Mouse (Mus musculus) embryonic facial prominence, embryonic 13.5 days (tissue): ENCODE results near the gene Psmb8. TPM values are rescaled to one million over a fixed set of nuclear protein-coding genes. Genes with fewer than 3 reads are reported as not detected.

Source experiments
- ATAC-seq: fragments of 200-750 bp; cut with Nextera tagmentation; 2 replicates; pipeline ENCODE4 v1.8.0; 2017; ENCODE audit warnings: low read depth; ENCODE audit not compliant: insufficient number of reproducible peaks, insufficient read depth, low FRiP score, low TSS enrichment
- H3K27ac ChIP-seq: fragments of 300-500 bp; sonication (generic); 2 replicates; pipeline ENCODE4 v1.5.1; 2015; ENCODE audit warnings: moderate library complexity, mild to moderate bottlenecking, inconsistent platforms
- H3K27me3 ChIP-seq: fragments of 300-500 bp; sonication (generic); 2 replicates; pipeline ENCODE4 v1.6.1; 2015; ENCODE audit warnings: mild to moderate bottlenecking, inconsistent platforms
- H3K36me3 ChIP-seq: fragments of 300-500 bp; sonication (generic); 2 replicates; pipeline ENCODE4 v1.6.1; 2015; ENCODE audit warnings: mild to moderate bottlenecking, inconsistent platforms
- H3K4me1 ChIP-seq: fragments of 300-500 bp; sonication (generic); 2 replicates; pipeline ENCODE4 v1.6.1; 2015; ENCODE audit warnings: inconsistent platforms
- H3K4me2 ChIP-seq: fragments of 300-500 bp; sonication (generic); 2 replicates; pipeline ENCODE4 v1.6.1; 2015; ENCODE audit warnings: moderate library complexity, mild to moderate bottlenecking, inconsistent platforms
- H3K4me3 ChIP-seq: fragments of 300-500 bp; sonication (generic); 2 replicates; pipeline ENCODE4 v1.5.1; 2015; ENCODE audit warnings: mild to moderate bottlenecking, inconsistent platforms
- H3K9ac ChIP-seq: fragments of 300-500 bp; sonication (generic); 2 replicates; pipeline ENCODE4 v1.6.1; 2015; ENCODE audit warnings: mild to moderate bottlenecking, inconsistent platforms
- H3K9me3 ChIP-seq: fragments of 300-500 bp; sonication (generic); 2 replicates; pipeline ENCODE4 v1.6.1; 2016; ENCODE audit warnings: inconsistent platforms
- WGBS: fragments of 180-500 bp; shearing (Covaris S2); methylation state at CpG from one replicate; pipeline ENCODE4 v1.1.7; 2015; ENCODE audit warnings: mixed read lengths; 5-methylcytosine and 5-hydroxymethylcytosine counted together
- polyA plus RNA-seq: library from polyadenylated mRNA; unstranded; fragments of >200 nt; fragmentation: Nextera tagmentation; extraction: Ambion mirVana; gene quantifications from 2 replicates; pipeline ENCODE4 v1.2.1, GENCODE M21; 2015

Gene Psmb8
- polyA plus RNA-seq, 1 experiment from 2014 or later = 4.3 TPM

DNA sequence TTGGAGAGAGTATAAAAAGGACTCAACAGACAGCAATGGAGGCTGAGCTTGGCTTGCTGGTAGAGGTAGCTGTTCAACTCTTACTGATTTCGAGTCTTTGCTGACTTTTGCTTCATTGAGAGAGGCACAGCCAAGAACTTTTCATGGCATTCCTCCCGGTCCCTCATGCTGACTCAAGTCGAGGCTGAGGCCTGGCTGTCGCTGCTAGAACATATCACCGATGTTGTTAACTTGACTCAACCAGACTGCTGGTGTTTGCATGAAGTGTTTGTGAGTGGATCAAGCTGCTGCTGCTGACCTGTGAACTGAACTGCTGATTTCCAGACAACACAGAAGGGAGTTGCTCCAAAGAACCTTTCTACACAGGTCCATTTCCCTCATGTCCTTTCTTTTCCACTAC, 39.2 kb downstream of the Psmb8 start:
- WGBS = 85% methylated on average over 5 of the region's 5 CpGs
- ATAC-seq = no peak
- Histone ChIP-seq H3K9ac (no peak overlapping the region), H3K4me1 (no peaks in the 10 kb centered on the region), H3K27ac (no peak overlapping the region), H3K9me3 (peaks cover 3% of the 10 kb centered on the region; the same call in 1 of the 2 replicates), H3K4me2 (no peak overlapping the region), H3K27me3 (no peaks in the 10 kb centered on the region), H3K4me3 (no peak overlapping the region), H3K36me3 (no peaks in the 10 kb centered on the region)

DNA sequence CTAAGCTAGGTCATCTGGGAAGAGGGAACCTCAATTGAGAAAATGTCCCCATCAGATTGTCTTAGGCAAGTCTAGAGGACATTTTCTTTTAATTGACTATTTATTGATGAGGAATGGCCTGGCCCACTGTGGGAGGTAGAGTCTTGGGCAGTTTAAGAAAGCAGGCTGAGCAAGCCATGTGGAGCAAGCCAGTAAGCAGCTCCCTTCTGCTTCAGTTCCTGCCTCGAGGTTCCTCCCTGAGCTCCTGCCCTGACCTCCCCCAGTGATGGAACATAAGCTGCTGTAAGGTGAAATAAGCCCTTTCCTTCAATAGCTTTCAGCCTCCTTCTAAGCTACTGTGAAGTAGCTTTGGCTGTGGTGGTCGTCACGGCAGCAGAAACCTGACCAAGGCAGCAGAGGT, 40.2 kb downstream of the Psmb8 start:
- 80% methylated on average over 3 of the region's 3 CpGs for WGBS
- no peak overlapping the region for H3K27ac ChIP-seq
- no peaks in the 10 kb centered on the region for H3K27me3 ChIP-seq
- ATAC-seq = no peak
- no peaks in the 10 kb centered on the region for H3K4me1 ChIP-seq
- no peak overlapping the region for H3K4me3 ChIP-seq
- H3K36me3 ChIP-seq = no peaks in the 10 kb centered on the region
- H3K9ac ChIP-seq = no peak overlapping the region
- H3K9me3 ChIP-seq = peaks cover 6% of the 10 kb centered on the region; the same call in 1 of the 2 replicates
- H3K4me2 ChIP-seq = no peak overlapping the region

DNA sequence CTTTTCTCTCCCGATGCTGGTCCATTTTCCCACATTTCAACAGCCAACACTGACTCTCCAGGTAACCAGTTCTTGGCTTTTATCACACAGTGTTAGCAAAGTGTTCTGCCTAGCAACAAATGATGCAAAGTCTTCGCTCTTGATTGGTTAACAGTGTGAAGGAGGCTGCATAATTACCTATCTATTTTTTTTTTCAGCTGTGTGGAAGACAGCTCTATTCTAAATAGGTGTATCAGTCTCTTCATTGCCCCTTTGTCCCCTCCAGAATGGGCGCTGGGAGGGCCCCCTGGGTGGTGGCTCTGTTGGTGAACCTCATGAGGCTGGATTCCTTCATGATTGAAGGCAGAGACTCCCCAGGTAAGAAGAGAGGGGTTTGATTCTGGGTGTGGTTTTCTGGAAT, 41.2 kb downstream of the Psmb8 start, which contains the start of gene H2-Ob:
Gene H2-Ob, plus strand, starts transcription at position 198 of the 400 bp plus-strand sequence.
- H3K4me2 ChIP-seq = no peak within 1 kb of the TSS
- H3K27me3 ChIP-seq = no peaks in the 10 kb centered on the region
- 64% methylated on average over 3 of the region's 3 CpGs for WGBS
- H3K27ac ChIP-seq = no peak within 1 kb of the TSS
- H3K4me3 ChIP-seq = no peak within 1 kb of the TSS
- no peak for ATAC-seq
- no peaks in the 10 kb centered on the region for H3K36me3 ChIP-seq
- H3K9me3 ChIP-seq = peaks cover 6% of the 10 kb centered on the region; the same call in 1 of the 2 replicates
- H3K4me1 ChIP-seq = no peaks in the 10 kb centered on the region
- H3K9ac ChIP-seq = no peak within 1 kb of the TSS

DNA sequence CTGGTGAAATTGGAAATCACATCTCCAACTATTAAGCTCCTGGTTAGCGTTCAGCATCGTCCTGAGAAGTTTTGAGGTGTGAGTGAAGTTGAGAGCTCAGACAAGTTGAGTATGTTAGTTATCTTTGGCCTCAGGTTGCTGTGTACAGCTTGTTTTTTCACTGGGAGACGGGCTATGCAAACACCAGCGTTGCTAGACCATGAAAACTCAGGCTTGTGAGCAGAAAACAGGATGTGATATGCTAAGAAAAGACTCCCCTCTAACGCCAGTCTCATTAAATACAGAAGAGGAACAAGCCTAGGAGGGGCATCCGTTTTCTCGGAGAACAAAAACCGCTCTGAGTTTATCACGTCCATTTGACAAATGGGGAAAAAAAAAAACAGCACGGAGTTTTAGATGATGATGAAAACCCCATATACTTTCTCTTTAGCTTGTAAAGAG, 42.1 kb downstream of the Psmb8 start:
- peaks cover 6% of the 10 kb centered on the region; the same call in 1 of the 2 replicates for H3K9me3 ChIP-seq
- no peak overlapping the region for H3K9ac ChIP-seq
- WGBS = 71% methylated on average over 10 of the region's 10 CpGs
- ATAC-seq = no peak
- no peaks in the 10 kb centered on the region for H3K27me3 ChIP-seq
- H3K4me3 ChIP-seq = no peak overlapping the region
- H3K4me1 ChIP-seq = no peaks in the 10 kb centered on the region
- no peak overlapping the region for H3K4me2 ChIP-seq
- H3K36me3 ChIP-seq = no peaks in the 10 kb centered on the region
- no peak overlapping the region for H3K27ac ChIP-seq

DNA sequence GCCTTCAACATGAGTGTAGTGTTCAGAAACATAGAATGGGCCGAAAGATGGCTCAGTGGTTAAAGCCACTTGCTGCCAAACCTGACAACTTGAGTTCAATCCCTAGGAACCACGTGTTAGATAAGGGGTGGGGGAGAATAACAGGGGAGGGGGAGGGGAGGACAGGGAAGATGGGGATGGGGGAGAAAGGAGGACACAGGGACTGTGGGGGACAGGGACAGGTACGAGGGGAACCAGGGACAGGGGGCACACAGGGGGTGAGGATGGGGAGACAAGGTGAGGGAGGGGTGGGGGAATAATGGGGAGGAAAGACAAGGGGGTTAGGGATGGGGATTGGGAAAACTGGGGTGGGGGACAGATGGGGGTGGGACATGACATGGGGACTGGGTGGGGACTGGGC, 42.8 kb downstream of the Psmb8 start:
- Histone ChIP-seq H3K4me2 (no peak overlapping the region), H3K36me3 (no peaks in the 10 kb centered on the region), H3K4me1 (no peaks in the 10 kb centered on the region), H3K27me3 (no peaks in the 10 kb centered on the region), H3K9me3 (peaks cover 6% of the 10 kb centered on the region; the same call in 1 of the 2 replicates), H3K27ac (no peak overlapping the region), H3K4me3 (no peak overlapping the region), H3K9ac (no peak overlapping the region)
- no peak for ATAC-seq
- WGBS = 59% methylated on average over 3 of the region's 3 CpGs

DNA sequence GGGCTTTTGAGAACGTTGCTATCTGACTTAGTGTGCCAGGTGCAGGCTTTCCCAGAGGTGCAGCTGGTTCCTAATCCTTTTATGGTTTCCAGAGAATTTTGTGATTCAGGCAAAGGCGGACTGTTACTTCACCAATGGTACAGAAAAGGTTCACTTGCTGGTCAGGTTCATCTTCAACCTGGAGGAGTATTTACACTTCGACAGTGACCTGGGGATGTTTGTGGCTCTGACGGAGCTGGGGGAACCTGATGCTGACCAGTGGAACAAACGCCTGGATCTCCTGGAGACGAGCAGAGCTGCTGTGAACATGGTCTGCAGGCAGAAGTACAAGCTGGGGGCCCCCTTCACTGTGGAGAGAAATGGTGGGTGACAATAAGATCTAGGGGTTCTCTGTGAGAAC, 43.4 kb downstream of the Psmb8 start:
- WGBS = 77% methylated on average over 6 of the region's 6 CpGs
- no peak overlapping the region for H3K27ac ChIP-seq
- no peak overlapping the region for H3K4me2 ChIP-seq
- H3K4me1 ChIP-seq = no peaks in the 10 kb centered on the region
- peaks cover 6% of the 10 kb centered on the region; the same call in 1 of the 2 replicates for H3K9me3 ChIP-seq
- H3K27me3 ChIP-seq = no peaks in the 10 kb centered on the region
- H3K9ac ChIP-seq = no peak overlapping the region
- H3K4me3 ChIP-seq = no peak overlapping the region
- no peak for ATAC-seq
- no peaks in the 10 kb centered on the region for H3K36me3 ChIP-seq

DNA sequence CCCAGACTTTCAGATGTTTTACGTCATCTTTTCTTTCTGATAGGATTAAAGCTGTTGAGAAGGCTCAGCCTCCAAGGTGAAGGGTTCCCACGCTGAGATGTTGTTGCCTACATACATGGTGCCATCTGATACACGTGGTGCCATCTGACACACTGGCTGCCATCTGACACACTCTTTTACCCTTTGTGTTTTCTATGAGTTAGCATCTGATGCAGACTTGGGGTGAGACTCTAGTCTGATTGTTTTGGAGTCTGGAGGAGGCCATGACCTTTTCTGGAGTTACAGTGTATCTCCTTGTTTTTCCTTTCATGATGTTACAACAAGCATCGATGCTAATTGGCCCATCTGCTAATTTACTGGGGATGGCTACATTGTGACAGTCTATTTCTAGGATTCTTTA, 47.1 kb downstream of the Psmb8 start:
- Histone ChIP-seq H3K27me3 (0 out of 2 replicates have a peak, but pooled peaks cover 3% of the 10 kb centered on the region), H3K9me3 (peaks cover 6% of the 10 kb centered on the region; the same call in 1 of the 2 replicates), H3K4me2 (no peak overlapping the region), H3K36me3 (no peaks in the 10 kb centered on the region), H3K27ac (no peak overlapping the region), H3K4me1 (no peaks in the 10 kb centered on the region), H3K4me3 (no peak overlapping the region), H3K9ac (no peak overlapping the region)
- WGBS = 72% methylated on average over 4 of the region's 4 CpGs
- no peak for ATAC-seq

DNA sequence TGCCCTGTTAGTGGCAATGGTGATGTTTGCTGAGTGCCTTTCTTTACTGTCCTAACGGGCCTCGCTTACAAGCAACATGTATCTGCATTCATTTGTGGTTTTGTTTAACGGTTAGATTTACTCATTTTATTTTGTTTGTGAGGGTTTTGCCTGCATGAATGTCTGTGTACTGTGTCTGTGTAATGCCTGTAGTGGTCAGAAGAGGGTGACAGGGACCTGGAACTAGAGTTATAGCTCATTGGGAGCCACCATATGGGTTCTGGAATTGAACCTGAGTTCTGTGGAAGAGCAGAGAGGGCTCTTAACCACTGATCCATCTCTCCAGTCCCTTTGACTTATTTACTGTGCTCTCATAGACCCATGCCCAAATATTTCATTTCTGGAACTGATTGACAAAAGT, 49.5 kb downstream of the Psmb8 start:
- Histone ChIP-seq H3K4me1 (no peaks in the 10 kb centered on the region), H3K4me2 (no peak overlapping the region), H3K4me3 (no peak overlapping the region), H3K27me3 (0 out of 2 replicates have a peak, but pooled peaks cover 3% of the 10 kb centered on the region), H3K27ac (no peak overlapping the region), H3K36me3 (no peaks in the 10 kb centered on the region), H3K9ac (no peak overlapping the region), H3K9me3 (no peaks in the 10 kb centered on the region)
- ATAC-seq = no peak
- WGBS = 77% methylated on average over 3 of the region's 3 CpGs

DNA sequence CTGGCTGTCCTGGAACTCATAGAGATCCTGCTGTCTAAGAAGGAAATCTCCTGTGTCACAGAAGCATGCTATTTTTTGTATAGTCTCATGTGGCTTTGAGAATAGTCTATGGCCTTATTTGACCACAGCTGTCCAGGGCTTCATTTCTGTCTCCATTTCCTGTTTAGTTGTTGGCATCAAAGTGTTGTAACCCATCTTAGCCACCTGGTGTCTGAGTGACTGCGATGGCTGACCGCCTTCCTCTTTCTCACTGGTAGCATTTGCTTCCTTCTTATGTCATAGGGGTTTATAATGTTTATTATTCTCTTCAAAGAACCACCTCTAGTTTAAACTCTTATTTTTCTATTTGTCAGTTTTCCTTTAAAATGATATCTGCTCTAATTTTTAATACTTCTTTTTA, 51.2 kb downstream of the Psmb8 start:
- Histone ChIP-seq H3K27ac (no peak overlapping the region), H3K4me1 (no peaks in the 10 kb centered on the region), H3K9me3 (no peaks in the 10 kb centered on the region), H3K4me3 (no peak overlapping the region), H3K27me3 (0 out of 2 replicates have a peak, but pooled peaks cover 3% of the 10 kb centered on the region), H3K9ac (no peak overlapping the region), H3K36me3 (no peaks in the 10 kb centered on the region), H3K4me2 (no peak overlapping the region)
- ATAC-seq = no peak
- WGBS = 66% methylated on average over 2 of the region's 2 CpGs

DNA sequence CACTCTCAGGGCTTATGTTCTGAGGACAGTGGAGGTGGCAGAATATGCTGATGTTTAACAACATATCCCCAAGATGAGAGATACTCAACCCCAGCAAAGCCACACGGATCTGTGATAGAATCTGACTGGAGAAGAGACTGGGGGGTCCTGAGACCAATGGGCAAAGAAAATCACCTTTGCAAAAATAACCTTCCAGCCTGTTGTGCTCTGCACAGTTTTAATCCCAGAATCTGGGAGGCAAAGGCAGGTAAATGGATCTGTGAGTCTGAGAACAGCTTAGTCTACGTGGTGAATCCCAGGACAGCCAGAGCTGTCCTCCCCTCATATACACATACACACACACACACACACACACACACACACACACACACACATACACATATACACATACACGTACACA, 51.8 kb downstream of the Psmb8 start:
- no peak overlapping the region for H3K4me2 ChIP-seq
- H3K4me1 ChIP-seq = no peaks in the 10 kb centered on the region
- 49% methylated on average over 3 of the region's 3 CpGs for WGBS
- no peak overlapping the region for H3K27ac ChIP-seq
- H3K27me3 ChIP-seq = 0 out of 2 replicates have a peak, but pooled peaks cover 3% of the 10 kb centered on the region
- H3K4me3 ChIP-seq = no peak overlapping the region
- H3K9ac ChIP-seq = no peak overlapping the region
- no peak for ATAC-seq
- H3K36me3 ChIP-seq = no peaks in the 10 kb centered on the region
- H3K9me3 ChIP-seq = no peaks in the 10 kb centered on the region

DNA sequence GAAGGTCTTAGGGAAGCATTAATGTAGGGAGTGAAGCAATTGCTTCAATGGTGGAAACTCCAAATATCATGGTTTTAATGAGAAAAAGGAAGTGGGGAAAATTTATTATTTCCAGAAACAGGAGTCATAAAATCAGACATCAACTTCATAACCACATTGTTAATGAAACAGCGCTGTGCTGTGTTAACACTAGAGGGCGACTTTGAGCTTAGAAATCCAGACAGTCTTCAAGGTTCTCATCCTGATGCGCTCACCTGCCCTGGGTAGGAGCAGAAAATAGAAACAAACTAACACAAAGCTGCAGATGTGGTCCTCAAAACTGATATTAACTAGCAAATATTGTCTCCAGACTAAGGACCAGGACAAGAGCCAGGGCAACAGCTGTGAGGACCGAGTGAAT, 52.4 kb downstream of the Psmb8 start:
- H3K36me3 ChIP-seq = no peaks in the 10 kb centered on the region
- H3K4me3 ChIP-seq = no peak overlapping the region
- no peaks in the 10 kb centered on the region for H3K9me3 ChIP-seq
- H3K4me1 ChIP-seq = no peaks in the 10 kb centered on the region
- no peak overlapping the region for H3K4me2 ChIP-seq
- H3K27ac ChIP-seq = no peak overlapping the region
- H3K9ac ChIP-seq = no peak overlapping the region
- no peak for ATAC-seq
- WGBS = 16% methylated on average over 4 of the region's 4 CpGs
- H3K27me3 ChIP-seq = 0 out of 2 replicates have a peak, but pooled peaks cover 3% of the 10 kb centered on the region
